Mouse (Mus musculus) lung, postnatal 0 days (tissue): ENCODE data around the gene Sema7a.
A peak's percentile ranks its signal among the peaks of the same experiment; 100 is the strongest.

Experiments used
- CTCF ChIP-seq: IDR thresholded peaks from 2 replicates; pipeline ENCODE4 v1.5.1; 2016; ENCODE audit warnings: antibody characterized with exemption, mild to moderate bottlenecking
- EP300 ChIP-seq: IDR thresholded peaks from 2 replicates; pipeline ENCODE4 v1.6.1; 2016; ENCODE audit warnings: antibody characterized with exemption, mild to moderate bottlenecking, control low read depth

- TF ChIP-seq CTCF (peak; percentile 93), EP300 (no peak)
Observed at GRCm38 (mm10) chr9:57935683-57936437, 4.1 kb upstream of the Sema7a start.
